Mouse (Mus musculus): Measurements from ENCODE around the gene Bola1.

Bola1 gene

DNA sequence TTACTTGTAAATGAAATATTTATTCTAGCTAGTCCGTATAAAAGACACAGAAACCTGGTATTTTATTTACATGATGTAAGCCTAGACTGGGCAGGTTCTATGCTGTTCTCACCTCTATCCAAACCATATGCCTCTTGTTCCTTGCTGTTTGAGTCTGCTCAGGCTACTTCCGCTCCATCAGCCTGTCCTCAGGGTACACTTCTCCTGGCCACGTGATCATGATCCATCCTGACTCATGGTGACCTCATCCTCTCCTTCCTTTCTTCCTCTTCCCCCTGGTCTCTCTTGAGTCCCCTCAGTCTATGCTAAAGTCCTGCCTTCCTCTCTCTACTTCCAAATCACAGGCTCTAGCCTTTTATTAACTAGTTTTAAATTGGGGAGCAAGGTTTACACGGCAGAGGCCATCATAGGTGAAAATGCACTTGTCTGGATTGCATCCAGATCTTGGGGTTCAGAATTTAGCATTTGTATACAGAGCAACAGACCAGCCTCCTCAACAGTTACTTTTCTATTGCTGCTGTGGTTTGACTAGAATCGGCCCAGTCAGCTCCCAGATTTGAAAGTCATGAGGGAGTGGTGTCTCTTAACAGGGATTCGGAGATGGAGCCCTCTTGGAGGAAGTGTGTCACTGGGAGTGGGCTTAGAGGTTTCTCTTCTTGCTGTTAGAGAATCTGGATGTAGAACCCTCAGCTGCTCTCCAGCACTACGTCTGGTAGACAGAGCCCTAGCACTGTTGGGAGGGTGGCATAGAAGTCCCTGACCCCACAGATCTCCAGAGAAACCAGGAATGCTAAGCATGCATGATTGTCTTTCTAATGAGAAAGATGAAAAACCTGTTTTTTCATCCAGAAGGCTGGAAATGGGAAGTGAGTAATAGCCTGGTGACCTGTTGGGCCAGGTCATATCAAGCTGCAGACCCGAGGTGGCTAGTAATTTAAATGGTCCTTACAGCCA is 7.5 kb upstream of the Bola1 start:
- no peak for DNase-seq (ENCODE audit: low spot score)

DNA sequence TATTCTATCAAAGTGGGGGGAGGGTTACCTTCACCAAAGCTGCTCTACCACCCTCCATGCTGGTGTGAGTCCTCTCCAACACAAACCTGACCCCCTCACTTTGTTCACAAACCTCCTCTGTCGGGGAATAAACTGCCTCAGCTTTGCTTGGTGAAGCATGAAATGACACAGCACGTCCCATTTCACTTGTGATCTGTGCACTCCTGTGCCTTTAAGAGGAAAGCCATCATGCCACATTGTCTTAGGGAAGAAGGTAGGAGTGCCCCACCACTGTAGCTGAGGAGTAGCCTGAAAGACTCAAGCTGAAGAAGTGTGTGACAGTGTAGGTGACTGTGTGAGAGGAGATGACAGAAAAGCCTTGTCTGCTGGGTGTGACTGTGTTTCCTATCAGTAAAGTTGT is 5.9 kb upstream of the Bola1 start:
- DNase-seq (ENCODE audit: low spot score), result no peak

DNA sequence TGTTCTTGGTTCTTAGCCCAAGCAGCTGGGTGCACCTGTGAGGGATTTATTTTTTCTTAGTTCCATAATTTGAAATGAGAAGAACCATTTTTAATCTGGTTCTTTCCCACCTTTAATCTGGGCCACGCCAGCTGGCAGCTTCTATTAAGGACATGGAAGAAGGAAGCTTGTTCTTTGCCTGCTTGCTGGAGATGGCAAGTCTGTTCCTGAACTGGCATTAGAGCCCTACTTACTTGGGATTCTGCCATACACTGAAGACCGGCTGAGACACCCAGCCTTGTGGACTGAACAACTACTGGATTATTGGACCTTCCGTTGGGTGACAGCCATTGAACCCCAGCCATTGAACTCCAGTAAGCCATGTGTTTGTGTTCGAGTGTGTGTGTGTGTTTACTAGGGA is 3.3 kb upstream of the Bola1 start:
- no peak for DNase-seq (ENCODE audit: low spot score)

DNA sequence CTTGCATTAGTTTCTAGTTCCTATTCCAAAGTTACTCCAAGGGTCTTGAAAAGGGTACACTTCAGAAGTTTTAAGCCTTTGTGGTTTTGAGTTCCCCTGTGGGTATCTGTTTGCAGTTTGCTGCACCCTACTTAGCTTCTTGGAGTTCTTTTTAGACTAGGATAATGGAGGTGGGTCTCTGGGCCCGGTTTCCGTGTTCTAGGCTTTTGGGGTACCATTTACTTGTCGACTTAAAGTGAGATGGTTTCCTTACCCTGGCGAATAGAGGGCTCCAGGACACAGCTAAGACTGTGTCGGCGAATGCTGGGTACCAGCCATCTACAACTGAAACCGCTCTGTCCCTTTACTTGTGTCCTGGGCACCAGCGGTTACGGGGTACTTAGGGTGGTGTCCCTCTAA is 2.1 kb upstream of the Bola1 start:
- peak; percentile 13 for DNase-seq (ENCODE audit: low spot score)

DNA sequence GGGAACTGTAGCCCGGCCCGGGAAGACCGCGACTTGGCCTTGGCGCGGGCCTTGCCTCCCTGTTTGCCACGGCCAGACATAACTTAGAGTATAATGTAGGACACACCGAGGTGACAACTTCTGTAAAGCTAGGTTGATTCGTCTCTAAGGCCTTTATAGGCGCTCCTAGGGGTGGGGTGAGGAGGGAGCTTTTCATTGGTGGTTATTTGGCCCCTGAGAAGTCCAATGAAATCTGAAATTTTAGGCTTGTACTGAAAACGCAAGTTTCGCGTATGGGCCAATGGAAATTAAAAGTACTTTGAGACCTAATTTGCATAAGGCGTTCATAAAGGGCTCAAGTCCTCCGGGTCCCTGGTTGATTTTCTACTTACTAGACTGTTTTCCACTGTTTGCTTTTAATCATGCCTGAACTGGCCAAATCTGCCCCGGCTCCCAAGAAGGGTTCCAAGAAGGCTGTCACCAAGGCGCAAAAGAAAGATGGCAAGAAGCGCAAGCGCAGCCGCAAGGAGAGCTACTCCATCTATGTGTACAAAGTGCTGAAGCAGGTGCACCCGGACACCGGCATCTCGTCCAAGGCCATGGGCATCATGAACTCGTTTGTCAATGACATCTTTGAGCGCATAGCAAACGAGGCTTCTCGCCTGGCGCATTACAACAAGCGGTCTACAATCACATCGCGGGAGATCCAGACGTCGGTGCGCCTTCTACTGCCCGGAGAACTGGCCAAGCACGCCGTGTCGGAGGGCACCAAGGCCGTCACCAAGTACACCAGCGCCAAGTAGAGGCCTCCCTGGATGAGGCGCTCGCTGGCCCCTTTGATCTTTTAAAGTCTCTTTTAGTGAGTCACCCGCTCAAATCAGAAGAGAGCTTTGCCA is 1.5 kb upstream of the Bola1 start, which contains the start of the genes Hist2h2ac and Hist2h2be:
Hist2h2ac (minus strand) TSS at position 116 of the 875 bp plus-strand sequence.
Hist2h2be (plus strand) TSS at position 355 of the 875 bp plus-strand sequence.
- peak; percentile 96 for DNase-seq (ENCODE audit: low spot score)

DNA sequence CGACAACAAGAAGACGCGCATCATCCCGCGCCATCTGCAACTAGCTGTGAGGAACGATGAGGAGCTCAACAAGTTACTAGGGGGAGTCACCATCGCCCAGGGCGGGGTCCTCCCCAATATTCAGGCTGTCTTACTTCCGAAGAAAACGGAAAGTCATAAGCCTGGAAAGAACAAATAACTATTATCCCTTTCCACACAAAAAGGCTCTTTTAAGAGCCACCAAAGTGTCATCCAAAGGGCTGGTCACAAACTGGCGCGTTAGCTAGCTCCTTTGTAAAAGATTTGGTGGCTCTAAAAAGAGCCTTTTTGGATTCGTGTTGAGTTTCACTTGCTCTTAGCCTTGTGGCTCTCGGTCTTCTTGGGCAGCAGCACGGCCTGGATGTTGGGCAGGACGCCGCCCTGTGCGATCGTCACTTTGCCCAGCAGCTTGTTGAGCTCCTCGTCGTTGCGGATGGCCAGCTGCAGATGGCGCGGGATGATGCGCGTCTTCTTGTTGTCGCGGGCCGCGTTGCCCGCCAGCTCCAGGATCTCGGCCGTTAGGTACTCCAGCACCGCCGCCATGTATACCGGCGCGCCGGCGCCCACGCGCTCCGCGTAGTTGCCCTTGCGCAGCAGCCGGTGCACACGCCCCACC is 739 bp upstream of the Bola1 start:
- DNase-seq (ENCODE audit: low spot score), result peak; percentile 60

DNA sequence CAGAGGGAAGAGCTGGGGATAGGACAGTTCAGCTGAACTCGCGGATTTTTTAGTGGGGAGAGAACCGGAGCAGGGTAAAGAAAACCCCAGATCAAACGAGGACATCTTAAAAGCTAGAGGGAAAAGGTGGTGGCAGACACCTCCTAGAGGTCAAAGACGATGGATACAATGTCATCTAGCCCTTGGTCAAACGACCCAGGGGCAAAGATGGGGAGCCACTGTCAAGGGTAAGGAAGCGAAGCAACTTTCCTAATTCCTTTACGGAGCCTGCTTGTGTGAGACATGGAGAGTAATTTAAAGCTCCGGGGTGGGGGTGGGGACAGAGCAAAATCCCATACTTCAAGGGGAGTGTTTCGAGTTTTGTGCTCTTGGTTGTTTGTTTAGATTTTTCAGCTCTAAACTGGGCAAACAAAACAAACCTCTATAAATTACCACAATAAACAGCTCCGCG is 293 bp downstream of the Bola1 start:
- DNase-seq (ENCODE audit: low spot score), result peak; percentile 71

DNA sequence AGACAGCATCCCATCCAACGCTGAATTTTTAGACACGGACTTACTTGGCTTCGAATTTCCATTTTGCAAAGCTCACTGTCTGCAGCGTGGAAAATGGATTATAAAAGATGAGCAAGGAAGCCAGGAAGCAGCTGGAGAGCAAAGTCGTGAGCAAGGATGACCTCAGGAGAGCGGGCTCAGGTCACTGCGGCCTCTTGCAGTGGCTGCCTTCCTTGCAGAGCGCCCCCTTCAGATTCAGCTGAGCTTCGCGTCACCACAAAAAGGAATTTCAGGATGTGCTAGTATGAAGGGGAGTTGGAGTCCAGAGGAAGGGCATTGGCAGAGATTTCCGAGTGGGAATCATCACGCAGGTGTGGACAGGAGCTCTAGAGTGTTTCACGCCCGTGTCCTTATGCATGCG is 10.3 kb downstream of the Bola1 start:
- DNase-seq (ENCODE audit: low spot score), result no peak

DNA sequence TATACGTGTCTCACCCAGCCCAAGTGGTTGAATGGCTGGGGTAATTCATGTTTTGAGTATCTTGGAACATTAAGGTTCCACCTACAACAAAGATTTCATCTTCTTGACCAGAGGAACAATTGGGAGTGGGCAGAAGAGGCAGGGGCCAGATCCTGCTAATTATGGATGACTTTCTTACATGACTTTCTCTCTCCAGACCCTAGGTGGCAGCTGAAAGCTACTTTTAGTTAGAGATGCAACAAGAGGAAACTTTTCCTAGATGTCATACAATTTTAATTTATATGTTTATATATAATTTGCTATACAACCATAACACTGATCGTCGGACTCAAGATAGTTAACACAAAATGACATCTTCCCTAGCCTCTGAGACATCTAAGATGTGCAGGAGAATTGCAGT is 11.7 kb downstream of the Bola1 start:
- no peak for DNase-seq (ENCODE audit: low spot score)

DNA sequence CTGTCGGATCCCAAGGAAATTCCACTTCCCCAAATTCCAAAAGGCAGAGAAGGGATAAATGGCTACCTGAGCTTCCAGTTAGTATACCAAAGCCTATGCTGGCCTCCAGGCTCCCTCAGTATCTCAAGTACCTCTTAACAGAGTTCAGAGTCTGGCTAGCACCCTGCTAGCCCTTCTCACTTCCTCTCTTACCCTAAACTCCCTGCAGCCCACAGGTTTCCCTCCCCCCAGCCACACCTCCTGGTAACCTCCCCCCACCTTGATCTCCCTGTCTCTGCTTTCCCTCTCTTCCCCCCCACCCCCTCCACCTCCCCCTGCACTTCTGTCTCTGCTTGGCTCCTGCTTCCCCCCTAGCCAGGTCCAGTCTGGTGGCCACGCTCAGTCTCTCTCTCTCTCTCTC is 19.8 kb downstream of the Bola1 start:
- no peak for DNase-seq (ENCODE audit: low spot score)

DNA sequence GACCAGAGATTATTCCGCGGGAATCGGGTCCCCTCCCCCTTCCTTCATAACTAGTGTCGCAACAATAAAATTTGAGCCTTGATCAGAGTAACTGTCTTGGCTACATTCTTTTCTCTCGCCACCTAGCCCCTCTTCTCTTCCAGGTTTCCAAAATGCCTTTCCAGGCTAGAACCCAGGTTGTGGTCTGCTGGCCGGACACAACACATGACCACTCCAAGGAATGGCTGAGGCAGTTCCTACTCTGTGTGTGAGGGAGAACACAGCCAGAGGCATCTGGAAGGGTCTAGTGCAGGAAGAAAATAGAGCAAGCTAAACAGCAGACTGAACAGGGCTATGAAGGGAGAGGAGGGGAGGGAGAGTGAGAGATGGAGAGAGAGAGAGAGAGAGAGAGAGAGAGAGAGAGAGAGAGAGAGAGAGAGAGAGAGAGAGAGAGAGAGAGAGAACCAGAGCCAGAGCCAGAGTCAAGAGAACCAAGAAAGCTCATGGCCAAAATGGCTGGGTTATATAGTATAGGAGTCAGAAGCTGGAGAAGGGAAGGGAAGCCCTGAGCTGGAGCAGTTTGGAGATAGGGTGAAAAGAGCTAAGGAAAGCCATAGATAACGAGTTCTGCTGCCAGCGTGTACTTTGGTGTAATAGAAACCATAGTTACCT is 20.8 kb downstream of the Bola1 start:
- DNase-seq (ENCODE audit: low spot score), result peak; percentile 13

DNA sequence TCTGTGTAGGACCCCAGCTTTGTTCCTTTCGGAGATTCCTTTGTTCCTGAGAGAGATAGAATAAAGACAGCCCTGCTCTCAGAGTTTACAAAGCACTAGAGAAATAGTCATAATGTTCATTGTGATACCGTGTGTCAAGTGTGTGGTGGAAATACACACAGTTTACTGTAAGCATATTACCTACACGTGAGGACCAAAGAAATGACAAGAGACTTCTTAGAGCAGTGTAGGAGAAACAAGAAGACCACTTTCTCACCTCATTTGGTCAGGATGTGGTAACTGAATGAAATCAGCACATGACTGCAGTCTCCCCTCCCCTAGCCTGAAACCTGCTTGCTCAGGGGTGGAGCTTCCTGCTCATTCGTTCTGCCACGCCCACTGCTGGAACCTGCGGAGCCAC is 21.3 kb downstream of the Bola1 start:
- DNase-seq (ENCODE audit: low spot score), result peak; percentile 59

DNA sequence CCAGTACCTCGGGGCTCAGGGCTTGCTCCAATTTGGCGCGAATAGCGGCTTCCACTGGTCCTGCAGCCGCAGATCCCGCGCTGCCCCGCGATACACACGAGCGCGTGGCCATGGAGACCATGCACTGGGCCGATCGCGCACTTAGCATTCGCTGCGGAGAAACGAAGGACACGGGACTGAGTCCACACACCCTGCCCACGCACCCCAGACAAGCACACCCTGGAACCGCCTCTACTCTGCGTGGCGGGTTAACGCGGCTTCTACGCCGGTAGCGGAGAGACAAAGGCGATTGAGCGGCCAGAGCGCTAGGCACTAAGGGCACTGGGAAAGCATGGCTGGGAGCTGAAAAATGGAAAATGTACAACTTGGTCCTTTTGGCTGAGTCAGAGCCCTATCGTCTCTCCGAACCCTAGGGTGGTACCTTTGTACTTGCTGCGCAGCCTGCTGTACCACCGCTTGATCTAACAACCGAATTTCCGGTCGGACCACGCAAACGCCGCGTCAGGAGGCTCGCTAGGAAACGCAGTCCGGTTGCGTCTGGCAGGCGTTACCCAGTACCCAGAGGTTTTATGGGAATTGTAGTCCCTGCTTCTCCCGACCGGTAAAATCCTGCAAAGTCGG is 22.3 kb downstream of the Bola1 start:
- DNase-seq (ENCODE audit: low spot score), result peak; percentile 89

DNA sequence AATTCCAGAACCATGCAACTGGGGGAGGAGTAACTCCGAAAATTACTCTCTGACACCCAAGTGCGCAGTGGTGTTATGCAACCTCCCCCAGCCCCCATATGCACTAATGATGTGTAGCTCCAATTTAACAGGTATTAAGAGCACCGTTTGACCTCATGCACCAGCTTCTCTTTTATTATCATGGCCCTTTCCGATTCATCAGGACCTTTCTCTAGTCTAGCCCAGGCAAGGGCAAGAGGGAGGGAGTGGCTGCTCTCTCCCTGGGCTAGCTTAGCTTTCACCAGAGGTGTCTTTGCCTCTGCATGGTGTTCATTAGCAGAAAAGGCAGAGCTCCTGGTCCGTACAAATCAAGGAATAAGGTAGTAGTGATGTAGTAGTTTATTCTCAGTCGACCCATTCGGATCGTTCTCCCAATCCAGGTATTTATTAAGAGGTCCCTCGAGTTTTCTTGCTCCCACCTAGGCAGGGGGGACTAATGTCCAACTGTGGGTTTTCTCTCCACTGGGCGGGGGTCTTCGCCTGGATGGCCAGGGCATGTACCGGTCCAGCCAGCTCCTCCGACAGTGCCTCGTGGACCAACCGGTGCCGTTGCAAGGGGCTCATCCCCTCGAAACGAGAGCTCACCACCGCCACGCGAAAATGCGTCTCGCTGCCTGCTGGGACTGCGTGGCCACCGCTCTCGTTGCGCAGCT is 22.9 kb downstream of the Bola1 start:
- no peak for DNase-seq (ENCODE audit: low spot score)

DNA sequence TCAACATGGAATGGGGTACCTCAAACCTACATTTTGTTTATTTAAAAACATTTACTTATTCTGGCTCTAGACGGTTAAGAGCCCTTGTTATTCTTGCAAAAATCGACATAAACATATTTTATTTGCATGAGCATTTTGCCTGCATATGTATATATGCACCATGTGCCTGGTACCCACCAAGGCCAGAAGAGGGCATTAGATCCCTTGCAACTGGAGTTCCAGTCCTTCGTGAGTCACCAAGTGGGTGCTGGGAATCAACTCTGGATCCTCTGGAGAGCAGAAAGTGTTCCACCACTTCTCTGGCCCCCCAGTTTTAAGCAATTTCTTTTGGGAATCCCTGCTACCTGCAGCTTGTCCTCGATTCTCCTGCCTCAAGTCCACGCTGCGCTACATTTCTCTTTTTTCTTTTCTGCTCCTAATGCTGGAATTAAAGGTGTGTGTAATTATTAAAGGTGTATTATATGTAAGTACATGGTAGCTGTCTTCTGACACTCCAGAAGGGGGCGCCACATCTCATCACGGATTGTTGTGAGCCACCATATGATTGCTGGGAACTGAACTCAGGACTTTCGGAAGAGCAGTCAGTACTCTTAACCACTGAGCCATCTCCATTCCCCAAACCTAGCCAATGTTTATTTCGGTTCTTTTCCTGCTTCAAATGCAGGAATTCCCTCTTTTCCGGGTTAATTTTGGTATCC is 23.7 kb downstream of the Bola1 start:
- DNase-seq (ENCODE audit: low spot score), result no peak

DNA sequence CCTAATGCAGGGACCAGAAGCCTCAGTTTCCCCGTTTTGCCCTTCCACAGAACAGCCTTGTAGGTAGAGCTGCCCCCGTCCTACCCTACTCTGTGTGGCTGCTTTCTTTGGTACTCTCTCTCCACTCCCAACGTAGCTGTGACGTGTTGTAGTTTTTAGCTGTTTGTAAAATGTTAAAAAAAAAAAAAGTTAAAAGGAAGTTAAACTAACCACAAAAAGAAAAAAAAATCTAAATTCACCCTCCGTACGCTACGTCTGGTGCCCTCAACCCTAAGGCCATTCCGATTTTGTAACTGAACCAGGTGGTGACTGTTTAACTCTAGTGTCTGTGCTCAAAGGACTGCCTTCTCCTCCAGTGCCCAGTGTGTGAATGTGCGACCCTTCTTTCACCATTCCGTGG is 24.5 kb downstream of the Bola1 start:
- DNase-seq (ENCODE audit: low spot score), result no peak

DNA sequence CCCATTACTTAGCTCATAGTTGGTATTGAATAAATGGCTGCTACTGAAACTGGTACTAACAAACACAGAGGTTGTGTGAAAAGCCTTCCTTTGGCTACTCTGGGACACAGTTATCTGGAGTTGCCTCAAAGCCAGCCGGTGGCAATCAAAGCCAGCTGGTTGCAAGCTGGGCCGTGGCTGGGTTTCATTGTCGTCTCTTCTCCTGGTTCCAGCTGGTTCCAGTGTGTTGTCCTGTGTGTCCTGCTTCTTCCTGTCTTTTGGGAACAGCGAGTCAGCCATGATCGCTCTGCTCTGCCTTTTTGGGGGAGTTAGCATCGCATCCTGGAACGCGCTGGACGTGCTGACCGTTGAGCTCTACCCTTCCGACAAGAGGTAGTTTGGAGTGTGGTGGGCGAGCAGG is 26.5 kb downstream of the Bola1 start:
- DNase-seq (ENCODE audit: low spot score), result no peak

DNA sequence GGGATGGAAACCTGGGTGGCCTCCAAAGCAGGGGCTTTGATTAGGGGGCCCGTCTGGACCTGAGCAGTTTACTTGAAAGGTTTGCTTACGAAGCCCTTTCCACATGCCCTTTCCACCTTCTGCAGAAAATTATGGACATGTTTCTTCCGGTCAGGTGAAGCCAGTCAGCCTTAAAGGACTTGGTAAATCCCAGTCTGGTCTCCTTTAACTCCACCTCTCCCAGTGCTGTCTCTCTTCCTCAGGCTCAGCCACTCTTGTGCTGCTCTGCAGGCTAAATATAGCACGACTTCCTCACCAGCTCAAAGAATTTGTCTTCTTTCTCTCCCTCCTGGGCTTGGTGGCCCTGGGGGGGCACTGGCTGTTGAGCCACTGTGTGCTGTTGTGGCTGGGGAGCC is 37.1 kb downstream of the Bola1 start:
- no peak for DNase-seq (ENCODE audit: low spot score)

DNA sequence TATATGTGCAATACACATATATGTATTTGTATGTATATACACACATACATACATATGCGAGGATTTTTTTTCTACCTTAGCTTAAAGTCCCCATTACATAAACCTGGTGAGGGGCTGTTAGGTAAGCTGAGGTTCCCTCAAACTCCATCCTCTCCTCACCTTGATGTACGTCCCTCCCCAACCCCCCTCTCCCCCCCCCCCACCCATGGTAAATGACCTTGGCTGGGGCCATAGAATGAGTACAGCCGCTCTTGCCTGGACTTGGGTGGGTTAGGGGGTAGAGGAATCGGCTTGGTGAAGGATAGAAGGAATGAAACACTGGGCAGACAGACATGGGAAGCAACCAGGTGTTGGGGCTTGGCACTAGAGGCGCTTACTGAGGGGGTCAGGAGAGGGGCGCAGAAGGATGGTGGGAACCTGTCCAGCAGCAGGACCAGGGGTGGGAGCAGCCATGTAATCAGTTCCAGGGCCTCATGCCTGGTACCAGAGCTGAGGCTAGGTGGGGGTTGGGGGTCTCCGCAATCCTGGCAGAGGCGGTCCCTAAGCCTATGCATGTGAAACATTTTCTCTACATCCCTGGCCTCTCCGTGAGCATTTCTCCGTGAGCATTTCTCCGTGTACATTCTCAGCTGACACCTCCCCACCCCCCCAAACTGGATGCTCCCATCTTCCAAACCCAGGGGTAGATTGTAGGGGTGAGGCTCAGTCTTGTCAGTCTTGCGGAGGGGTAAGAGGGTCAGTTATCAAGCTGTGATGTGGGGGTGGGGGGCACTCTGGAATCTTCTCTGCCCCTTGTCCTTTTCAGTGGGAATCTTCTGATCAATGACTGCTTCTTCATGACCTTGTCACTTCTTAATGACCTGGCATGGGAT is 37.8 kb downstream of the Bola1 start:
- DNase-seq (ENCODE audit: low spot score), result no peak
